Mouse (Mus musculus) erythroblast, embryonic 14.5 days (primary cell): ENCODE measurements around the gene Pcdh7.

Experiments used
- GATA1 ChIP-seq: IDR thresholded peaks from 2 replicates; pipeline ENCODE4 v1.6.1; 2012; ENCODE audit warnings: low read length, inconsistent platforms, mixed read lengths
- TAL1 ChIP-seq: IDR thresholded peaks from 3 replicates; pipeline ENCODE4 v1.6.1; 2012; ENCODE audit warnings: low read length, inconsistent platforms, mixed read lengths

DNA sequence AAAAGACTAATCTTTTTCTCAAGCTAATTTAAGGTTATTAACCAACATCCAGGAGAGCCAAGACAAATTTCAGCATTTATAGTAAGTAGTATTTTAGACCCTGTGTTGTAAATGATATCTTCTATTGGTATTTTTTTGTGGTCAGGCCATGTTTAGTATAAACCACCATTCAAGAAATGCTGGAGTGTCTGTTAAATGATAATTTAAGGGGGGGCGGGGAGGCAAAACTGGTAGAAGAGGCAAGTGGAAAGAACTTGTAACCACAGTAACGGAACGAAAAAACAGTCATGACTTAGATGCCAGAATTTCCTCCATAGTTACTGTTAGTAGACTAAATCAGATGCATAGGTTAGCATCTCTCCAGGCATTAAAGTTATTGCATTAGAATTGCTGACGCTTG is 246.4 kb downstream of the Pcdh7 start:
- TF ChIP-seq GATA1 = no peak
- no peak for TF ChIP-seq TAL1
